Mouse (Mus musculus) liver, adult (tissue): ENCODE data around the gene Mrpl39.

Experiments used
- GATA4 ChIP-seq: IDR thresholded peaks from 2 replicates; pipeline ENCODE4 v1.6.1; 2014; ENCODE audit warnings: mild to moderate bottlenecking, low read length; ENCODE audit not compliant: insufficient replicate concordance

The Mrpl39 gene

GRCm38 (mm10) chr16:84735166-84736105 is at the start of gene Mrpl39:
Mrpl39 (minus strand) TSS chr16:84735742.
- TF ChIP-seq GATA4: peak; percentile 88; the same call in 1 of the 2 replicates

DNA sequence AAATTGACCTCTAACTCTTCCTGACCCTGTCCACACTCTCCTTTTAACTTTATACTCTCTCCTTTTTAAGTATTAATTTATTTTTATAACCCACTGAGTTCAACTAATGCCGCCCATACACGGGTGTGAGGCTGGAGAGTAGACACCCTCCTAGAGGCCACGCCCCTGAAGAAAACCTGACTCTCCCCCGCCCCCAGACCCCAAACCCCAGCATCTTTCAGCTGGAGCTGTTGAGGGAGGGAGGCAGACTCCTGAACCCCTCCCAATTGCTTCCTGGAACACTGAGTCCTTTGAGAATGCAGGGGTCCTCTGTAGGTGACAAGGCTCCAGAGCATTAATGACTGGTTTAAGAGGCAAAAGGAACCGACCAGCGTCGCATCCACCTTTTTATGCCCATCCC is 49.4 kb upstream of the Mrpl39 start:
- TF ChIP-seq GATA4: no peak

DNA sequence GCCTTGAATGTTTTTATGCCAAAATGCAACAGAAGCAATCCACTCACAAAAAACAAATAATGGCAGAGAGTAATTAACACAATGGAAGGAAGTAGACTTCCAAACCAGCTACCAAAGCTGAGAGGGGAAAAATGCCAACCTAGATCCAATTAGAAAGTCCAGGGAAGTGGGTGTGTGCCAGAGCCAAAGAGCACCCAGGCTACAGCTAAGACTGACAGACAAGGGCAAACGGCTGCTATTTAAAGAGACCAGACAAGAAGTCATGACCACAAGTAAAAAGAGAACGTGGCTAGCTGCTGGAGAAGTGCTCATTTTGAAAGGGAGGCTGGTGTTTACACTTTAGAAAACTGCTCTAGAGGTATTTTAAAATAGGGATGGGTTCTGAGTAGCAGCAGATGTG is 47.7 kb upstream of the Mrpl39 start:
- no peak for TF ChIP-seq GATA4

- no peak for TF ChIP-seq GATA4
Observed at GRCm38 (mm10) chr16:84779718-84780117, 44.2 kb upstream of the Mrpl39 start.

DNA sequence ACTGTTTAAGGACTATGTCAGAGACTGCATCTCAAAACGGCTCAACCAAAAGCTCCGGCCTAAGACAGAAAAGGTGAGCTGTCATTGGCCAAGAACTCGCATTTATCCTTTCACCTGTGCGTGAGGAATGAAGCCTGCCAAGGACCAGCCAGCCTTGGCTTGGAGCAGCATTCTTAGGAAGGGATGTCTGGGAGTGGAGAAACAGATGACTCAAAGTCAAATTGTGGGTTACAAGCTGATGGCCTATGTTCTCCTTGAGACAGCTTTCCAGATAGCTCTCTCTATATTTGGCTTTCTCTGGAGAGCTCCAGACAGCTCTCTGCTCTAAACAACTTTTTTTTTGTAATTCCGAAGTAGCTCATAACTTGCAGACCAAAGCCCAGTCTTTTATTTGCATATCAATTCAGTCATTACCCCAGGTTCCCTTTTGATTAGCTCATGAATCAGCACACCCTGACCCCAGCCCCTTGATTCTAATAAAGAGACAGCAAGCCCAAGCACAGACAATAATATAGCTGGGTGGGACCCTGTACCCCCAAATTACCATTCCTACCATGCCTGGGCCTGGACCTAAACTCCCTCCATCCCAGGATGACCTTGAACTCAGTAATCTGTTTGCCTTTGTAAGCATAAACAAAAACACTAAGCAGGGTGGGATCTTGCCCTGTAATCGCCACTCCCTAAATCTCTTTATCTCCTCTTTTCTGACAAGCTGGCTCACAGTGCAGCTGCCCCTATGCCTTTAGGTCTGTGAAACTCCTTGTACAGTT is 43.5 kb upstream of the Mrpl39 start:
- no peak for TF ChIP-seq GATA4

GRCm38 (mm10) chr16:84778431-84778830 is 42.9 kb upstream of the Mrpl39 start:
- TF ChIP-seq GATA4: no peak

DNA sequence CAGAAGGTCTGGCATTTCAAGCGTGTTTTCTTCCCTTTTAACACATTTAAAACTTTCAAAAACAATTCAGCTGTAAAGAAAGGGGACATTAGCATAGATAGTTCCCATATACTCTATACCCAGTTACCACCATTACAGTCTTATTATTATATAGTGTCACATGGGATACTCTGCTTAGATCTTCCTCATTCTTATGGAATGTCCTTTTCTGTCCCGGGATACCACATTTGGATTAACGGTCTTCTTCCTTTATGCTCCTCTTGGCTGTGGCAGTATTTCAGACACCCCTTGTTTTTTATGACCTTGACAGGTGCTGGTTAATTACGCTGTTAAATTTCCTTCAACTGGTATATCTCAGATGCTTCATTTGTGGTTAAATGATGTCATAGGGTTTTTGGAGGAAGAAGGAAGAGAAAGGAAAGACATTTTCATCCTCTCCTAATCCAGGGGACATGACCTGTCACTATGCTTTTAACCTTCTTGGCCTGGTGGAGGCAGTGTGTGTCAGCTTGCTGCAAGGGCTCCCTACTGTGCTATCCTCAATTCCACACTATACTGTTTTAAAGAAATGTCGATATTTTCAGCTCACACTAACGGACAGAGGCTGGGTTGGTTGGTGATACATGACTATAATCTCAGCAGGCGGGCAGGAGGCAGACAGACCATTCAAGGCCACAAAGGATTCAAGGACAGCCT is 40.7 kb upstream of the Mrpl39 start:
- no peak for TF ChIP-seq GATA4

DNA sequence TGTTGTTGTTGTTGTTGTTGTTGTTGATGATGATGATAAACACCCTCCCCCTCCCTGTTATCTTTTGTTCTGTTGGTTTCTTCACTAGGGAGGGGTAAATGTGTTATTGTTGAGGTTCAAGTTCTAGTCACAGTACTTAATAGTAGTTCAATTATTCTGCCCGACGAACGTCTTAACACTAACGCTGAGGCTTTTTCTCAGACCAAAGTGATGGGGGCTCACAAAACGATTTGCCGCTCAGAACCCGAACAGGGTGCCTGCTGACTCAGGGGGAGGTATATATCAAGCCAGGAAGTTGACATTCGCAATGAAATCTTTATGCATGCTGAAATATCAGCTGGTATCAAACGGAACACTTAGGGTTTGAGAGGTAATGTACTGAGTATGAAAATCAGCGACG is 39.8 kb upstream of the Mrpl39 start:
- TF ChIP-seq GATA4: no peak

- TF ChIP-seq GATA4: no peak
Observed at GRCm38 (mm10) chr16:84774761-84775231, 39.3 kb upstream of the Mrpl39 start.

- no peak for TF ChIP-seq GATA4
Observed at GRCm38 (mm10) chr16:84774003-84774703, 38.6 kb upstream of the Mrpl39 start, which contains the start of gene Jam2. Jam2 (plus strand) TSS chr16:84774123.

DNA sequence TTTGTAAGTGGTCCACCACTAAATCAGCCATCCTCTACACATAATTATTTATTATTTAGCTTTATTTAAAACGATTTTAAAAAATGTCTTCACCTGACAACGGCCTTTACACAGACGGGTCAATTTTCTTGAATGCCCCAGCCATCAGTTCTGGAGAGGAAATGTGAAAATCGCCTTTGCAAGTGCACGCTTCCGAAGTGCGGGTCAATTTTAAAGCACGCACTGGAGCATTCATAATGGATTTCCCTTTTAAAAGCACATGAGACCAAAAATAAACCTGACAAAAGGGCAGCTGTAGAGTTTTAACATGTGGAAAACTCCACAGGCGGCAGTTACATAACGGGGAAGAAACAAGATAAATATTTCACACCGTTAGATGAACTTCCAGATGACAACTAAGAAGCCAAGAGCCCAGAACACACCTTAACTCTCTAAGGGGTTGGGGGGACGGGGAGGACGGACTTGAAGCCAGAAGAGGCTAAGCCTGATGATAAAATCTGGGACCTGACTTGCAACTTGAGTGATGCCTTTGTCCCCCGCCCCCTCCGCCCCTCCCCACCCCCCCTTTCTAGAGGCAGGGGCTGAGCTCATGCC is 37.8 kb upstream of the Mrpl39 start:
- no peak for TF ChIP-seq GATA4

- TF ChIP-seq GATA4: no peak
Observed at GRCm38 (mm10) chr16:84772496-84773267, 37.1 kb upstream of the Mrpl39 start.

DNA sequence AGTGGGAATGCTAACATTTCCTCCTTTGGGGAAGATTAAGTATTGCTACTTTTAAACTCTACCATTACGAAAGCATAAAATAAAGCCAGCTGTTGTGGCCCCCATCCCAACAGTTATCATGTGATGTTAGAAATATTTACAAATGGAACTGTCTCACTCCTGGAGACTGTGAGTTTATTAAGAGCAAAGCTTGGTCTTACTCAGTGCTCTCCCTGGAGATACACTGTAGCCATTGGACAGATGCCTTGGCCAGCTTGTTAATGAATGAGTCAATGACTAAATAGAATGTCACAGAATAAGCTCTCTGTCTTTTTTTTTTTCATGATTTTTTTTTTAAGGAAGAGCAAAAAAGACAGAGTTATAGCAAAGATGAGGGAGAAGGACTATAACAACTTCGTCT is 35.9 kb upstream of the Mrpl39 start:
- TF ChIP-seq GATA4: no peak
